Mouse (Mus musculus) forebrain, embryonic 15.5 days (tissue): Measurements from ENCODE around the gene Phf24. TPM values are rescaled to one million over a fixed set of nuclear protein-coding genes. Genes with fewer than 3 reads are reported as not detected.

Source experiments
- ATAC-seq: fragments of 200-750 bp; cut with Nextera tagmentation; replicated peaks from 2 replicates; pipeline ENCODE4 v1.8.0; 2017; ENCODE audit warnings: mild to moderate bottlenecking, moderate TSS enrichment, moderate library complexity
- H3K27ac ChIP-seq: fragments of 300-500 bp; sonication (generic); replicated peaks from 2 replicates; pipeline ENCODE4 v1.5.1; 2015; ENCODE audit warnings: mild to moderate bottlenecking, inconsistent platforms
- H3K27me3 ChIP-seq: fragments of 300-500 bp; sonication (generic); 2 replicates; pipeline ENCODE4 v1.6.1; 2015; ENCODE audit warnings: inconsistent platforms
- H3K36me3 ChIP-seq: fragments of 300-500 bp; sonication (generic); 2 replicates; pipeline ENCODE4 v1.6.1; 2015; ENCODE audit warnings: mild to moderate bottlenecking, inconsistent platforms
- H3K4me1 ChIP-seq: fragments of 300-500 bp; sonication (generic); 2 replicates; pipeline ENCODE4 v1.6.1; 2015; ENCODE audit warnings: inconsistent platforms
- H3K4me2 ChIP-seq: fragments of 300-500 bp; sonication (generic); replicated peaks from 2 replicates; pipeline ENCODE4 v1.6.1; 2015; ENCODE audit warnings: mild to moderate bottlenecking, inconsistent platforms
- H3K4me3 ChIP-seq: fragments of 300-500 bp; sonication (generic); 2 replicates; pipeline ENCODE4 v1.5.1; 2015; ENCODE audit warnings: mild to moderate bottlenecking, inconsistent platforms
- H3K9ac ChIP-seq: fragments of 300-500 bp; sonication (generic); replicated peaks from 2 replicates; pipeline ENCODE4 v1.6.1; 2015; ENCODE audit warnings: mild to moderate bottlenecking, inconsistent platforms
- H3K9me3 ChIP-seq: fragments of 300-500 bp; sonication (generic); 2 replicates; pipeline ENCODE4 v1.6.1; 2016; ENCODE audit warnings: inconsistent platforms
- WGBS: fragments of 180-500 bp; shearing (Covaris S2); methylation state at CpG from one replicate; pipeline ENCODE4 v1.1.7; 2015; ENCODE audit warnings: mixed read lengths; 5-methylcytosine and 5-hydroxymethylcytosine counted together
- polyA plus RNA-seq: library from polyadenylated mRNA; unstranded; fragments of >200 nt; fragmentation: Nextera tagmentation; extraction: Ambion mirVana; gene quantifications from 2 replicates; pipeline ENCODE4 v1.2.1, GENCODE M21; 2015

The Phf24 gene
- polyA plus RNA-seq, 1 experiment from 2014 or later, result 22.2 TPM

DNA sequence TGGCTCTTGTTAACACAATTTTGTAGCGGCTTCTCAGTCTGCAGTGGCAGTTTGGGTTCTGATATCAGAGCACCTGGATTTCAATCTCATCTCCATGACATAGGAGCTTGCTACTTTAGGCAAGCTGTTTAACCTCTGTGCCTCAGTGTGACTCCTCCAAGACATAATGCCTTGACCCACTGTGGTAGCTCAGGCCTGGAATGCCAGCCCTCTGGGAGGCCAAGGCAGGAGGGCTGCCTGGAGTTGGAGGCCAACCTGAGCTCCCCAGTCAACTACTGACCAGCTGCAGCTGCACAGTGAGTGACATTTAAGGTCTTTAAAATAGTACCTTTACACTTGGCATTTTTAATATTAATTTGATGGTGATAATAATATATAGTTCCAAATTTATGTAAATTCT, 494 bp upstream of the Phf24 start:
- H3K36me3 ChIP-seq, result no peaks in the 10 kb centered on the region
- no peak overlapping the region for H3K4me3 ChIP-seq
- H3K4me1 ChIP-seq, result peaks cover 5% of the 10 kb centered on the region; the same call in 1 of the 2 replicates
- H3K27ac ChIP-seq, result no peak overlapping the region
- no peaks in the 10 kb centered on the region for H3K9me3 ChIP-seq
- no peak for ATAC-seq
- peaks cover 15% of the 10 kb centered on the region; the same call in 1 of the 2 replicates for H3K27me3 ChIP-seq
- no peak overlapping the region for H3K9ac ChIP-seq
- WGBS, result 53% methylated on average over 1 of the region's 1 CpGs
- no peak overlapping the region for H3K4me2 ChIP-seq

- H3K4me3 ChIP-seq, result peak overlapping the region; percentile 58
- 1% methylated on average over 26 of the region's 26 CpGs for WGBS
- H3K27ac ChIP-seq, result peak overlapping the region; percentile 20; the same call in 1 of the 2 replicates
- peaks cover 15% of the 10 kb centered on the region; the same call in 1 of the 2 replicates for H3K27me3 ChIP-seq
- H3K4me2 ChIP-seq, result peak overlapping the region; percentile 90
- peak; percentile 69 for ATAC-seq
- H3K9me3 ChIP-seq, result no peaks in the 10 kb centered on the region
- H3K4me1 ChIP-seq, result peaks cover 5% of the 10 kb centered on the region; the same call in 1 of the 2 replicates
- H3K9ac ChIP-seq, result peak overlapping the region; percentile 70
- H3K36me3 ChIP-seq, result no peaks in the 10 kb centered on the region
Observed at GRCm38 (mm10) chr4:42917402-42917774, 928 bp downstream of the Phf24 start.

- no peak overlapping the region for H3K4me2 ChIP-seq
- H3K27me3 ChIP-seq, result peaks cover 3% of the 10 kb centered on the region; the same call in 1 of the 2 replicates
- peaks cover 5% of the 10 kb centered on the region; the same call in 1 of the 2 replicates for H3K4me1 ChIP-seq
- no peak overlapping the region for H3K4me3 ChIP-seq
- no peak for ATAC-seq
- no peaks in the 10 kb centered on the region for H3K9me3 ChIP-seq
- H3K9ac ChIP-seq, result no peak overlapping the region
- 86% methylated on average over 9 of the region's 9 CpGs for WGBS
- H3K36me3 ChIP-seq, result no peaks in the 10 kb centered on the region
- no peak overlapping the region for H3K27ac ChIP-seq
Observed at GRCm38 (mm10) chr4:42920726-42921125, 4.3 kb downstream of the Phf24 start.

DNA sequence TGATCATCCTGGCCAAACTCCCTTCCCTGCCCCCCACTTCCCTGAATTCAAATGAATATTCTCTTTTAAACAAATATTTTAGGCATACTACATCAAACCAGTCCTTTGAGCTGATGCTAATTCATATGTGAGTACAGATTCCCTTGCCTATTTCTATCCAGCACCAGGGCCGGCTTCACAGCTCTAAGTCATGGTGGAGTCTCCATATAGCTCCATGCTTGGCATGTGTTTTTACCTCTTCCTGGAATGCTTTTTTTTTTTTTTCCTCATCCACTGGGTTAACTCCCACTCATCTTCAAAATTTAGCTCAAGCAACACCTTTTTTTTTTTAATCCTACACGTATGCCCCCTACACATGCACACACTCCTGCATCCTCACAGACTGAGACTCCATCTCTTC, 5.1 kb downstream of the Phf24 start:
- H3K4me2 ChIP-seq, result no peak overlapping the region
- no peaks in the 10 kb centered on the region for H3K36me3 ChIP-seq
- no peaks in the 10 kb centered on the region for H3K9me3 ChIP-seq
- H3K4me3 ChIP-seq, result no peak overlapping the region
- no peak for ATAC-seq
- no peak overlapping the region for H3K27ac ChIP-seq
- WGBS, result 73% methylated on average over 2 of the region's 2 CpGs
- H3K27me3 ChIP-seq, result no peaks in the 10 kb centered on the region
- peaks cover 2% of the 10 kb centered on the region; the same call in 1 of the 2 replicates for H3K4me1 ChIP-seq
- no peak overlapping the region for H3K9ac ChIP-seq

GRCm38 (mm10) chr4:42922056-42922455, 5.6 kb downstream of the Phf24 start:
- Histone ChIP-seq H3K4me2 (no peak overlapping the region), H3K36me3 (no peaks in the 10 kb centered on the region), H3K9me3 (no peaks in the 10 kb centered on the region), H3K9ac (no peak overlapping the region), H3K4me1 (no peaks in the 10 kb centered on the region), H3K4me3 (no peak overlapping the region), H3K27me3 (no peaks in the 10 kb centered on the region), H3K27ac (no peak overlapping the region)
- 69% methylated on average over 6 of the region's 6 CpGs for WGBS
- ATAC-seq, result no peak

GRCm38 (mm10) chr4:42922461-42922860, 6.0 kb downstream of the Phf24 start:
- Histone ChIP-seq H3K36me3 (no peaks in the 10 kb centered on the region), H3K4me3 (no peak overlapping the region), H3K9ac (no peak overlapping the region), H3K9me3 (no peaks in the 10 kb centered on the region), H3K4me2 (no peak overlapping the region), H3K4me1 (no peaks in the 10 kb centered on the region), H3K27me3 (no peaks in the 10 kb centered on the region), H3K27ac (no peak overlapping the region)
- 94% methylated on average over 8 of the region's 8 CpGs for WGBS
- ATAC-seq, result no peak

- H3K27me3 ChIP-seq, result no peaks in the 10 kb centered on the region
- ATAC-seq, result no peak
- no peak overlapping the region for H3K4me3 ChIP-seq
- 50% methylated on average over 13 of the region's 13 CpGs for WGBS
- no peaks in the 10 kb centered on the region for H3K4me1 ChIP-seq
- no peaks in the 10 kb centered on the region for H3K36me3 ChIP-seq
- no peak overlapping the region for H3K4me2 ChIP-seq
- no peaks in the 10 kb centered on the region for H3K9me3 ChIP-seq
- no peak overlapping the region for H3K9ac ChIP-seq
- H3K27ac ChIP-seq, result no peak overlapping the region
Observed at GRCm38 (mm10) chr4:42924095-42924710, 7.7 kb downstream of the Phf24 start.

GRCm38 (mm10) chr4:42928209-42928608, 11.7 kb downstream of the Phf24 start:
- WGBS, result 89% methylated on average over 5 of the region's 5 CpGs
- H3K9ac ChIP-seq, result no peak overlapping the region
- H3K4me3 ChIP-seq, result no peak overlapping the region
- no peaks in the 10 kb centered on the region for H3K9me3 ChIP-seq
- H3K36me3 ChIP-seq, result no peaks in the 10 kb centered on the region
- no peak overlapping the region for H3K4me2 ChIP-seq
- 0 out of 2 replicates have a peak, but pooled peaks cover under 1% of the 10 kb centered on the region for H3K4me1 ChIP-seq
- H3K27ac ChIP-seq, result no peak overlapping the region
- ATAC-seq, result no peak
- no peaks in the 10 kb centered on the region for H3K27me3 ChIP-seq

- no peak overlapping the region for H3K4me3 ChIP-seq
- H3K4me2 ChIP-seq, result no peak overlapping the region
- H3K27me3 ChIP-seq, result no peaks in the 10 kb centered on the region
- H3K9me3 ChIP-seq, result no peaks in the 10 kb centered on the region
- H3K9ac ChIP-seq, result no peak overlapping the region
- no peak for ATAC-seq
- peaks cover 7% of the 10 kb centered on the region; the same call in 1 of the 2 replicates for H3K4me1 ChIP-seq
- H3K27ac ChIP-seq, result no peak overlapping the region
- 96% methylated on average over 9 of the region's 9 CpGs for WGBS
- no peaks in the 10 kb centered on the region for H3K36me3 ChIP-seq
Observed at GRCm38 (mm10) chr4:42928952-42929351, 12.5 kb downstream of the Phf24 start.

GRCm38 (mm10) chr4:42932229-42932969, 15.9 kb downstream of the Phf24 start:
- no peaks in the 10 kb centered on the region for H3K9me3 ChIP-seq
- ATAC-seq, result no peak
- no peaks in the 10 kb centered on the region for H3K36me3 ChIP-seq
- no peak overlapping the region for H3K27ac ChIP-seq
- no peak overlapping the region for H3K9ac ChIP-seq
- peaks cover 6% of the 10 kb centered on the region; the same call in 1 of the 2 replicates for H3K27me3 ChIP-seq
- no peak overlapping the region for H3K4me3 ChIP-seq
- H3K4me1 ChIP-seq, result peaks cover 7% of the 10 kb centered on the region; the same call in 1 of the 2 replicates
- 69% methylated on average over 8 of the region's 8 CpGs for WGBS
- no peak overlapping the region for H3K4me2 ChIP-seq

- Histone ChIP-seq H3K4me2 (peak overlapping the region; percentile 35), H3K27me3 (peaks cover 6% of the 10 kb centered on the region; the same call in 1 of the 2 replicates), H3K4me3 (no peak overlapping the region), H3K4me1 (peaks cover 7% of the 10 kb centered on the region; the same call in 1 of the 2 replicates), H3K9ac (no peak overlapping the region), H3K36me3 (no peaks in the 10 kb centered on the region), H3K9me3 (no peaks in the 10 kb centered on the region), H3K27ac (no peak overlapping the region)
- ATAC-seq, result peak; percentile 79
- WGBS, result 9% methylated on average over 22 of the region's 22 CpGs
Observed at GRCm38 (mm10) chr4:42933630-42934029, 17.2 kb downstream of the Phf24 start.

GRCm38 (mm10) chr4:42941396-42941795, 24.9 kb downstream of the Phf24 start:
- no peak overlapping the region for H3K4me3 ChIP-seq
- WGBS, result 77% methylated on average over 7 of the region's 7 CpGs
- no peaks in the 10 kb centered on the region for H3K36me3 ChIP-seq

More at GRCm38 (mm10) chr4:42941396-42941795, 24.9 kb downstream of the Phf24 start:
- Histone ChIP-seq H3K27me3 (no peaks in the 10 kb centered on the region), H3K9me3 (no peaks in the 10 kb centered on the region), H3K27ac (no peak overlapping the region), H3K9ac (no peak overlapping the region), H3K4me2 (no peak overlapping the region), H3K4me1 (peaks cover 31% of the 10 kb centered on the region)
- no peak for ATAC-seq
